Mouse (Mus musculus) E14TG2a.4 (cell line): Measurements from ENCODE around the gene Il17d.

ENCODE experiments used
- H3K27me3 ChIP-seq: 2 replicates; pipeline ENCODE4 v1.6.1; 2014; ENCODE audit warnings: low read length, control low read depth; ENCODE audit not compliant: insufficient read depth
- H3K36me3 ChIP-seq: 2 replicates; pipeline ENCODE4 v1.6.1; 2014; ENCODE audit warnings: low read length, control low read depth; ENCODE audit not compliant: insufficient read depth
- H3K4me1 ChIP-seq: replicated peaks from 2 replicates; pipeline ENCODE4 v1.6.1; 2014; ENCODE audit warnings: low read depth, low read length, control low read depth
- H3K4me3 ChIP-seq: replicated peaks from 2 replicates; pipeline ENCODE4 v1.5.1; 2014; ENCODE audit warnings: mild to moderate bottlenecking, low read length
- H3K9me3 ChIP-seq: 2 replicates; pipeline ENCODE4 v1.6.1; 2014; ENCODE audit warnings: low read length, control low read depth
- CTCF ChIP-seq: conservative IDR thresholded peaks from 2 replicates; pipeline ENCODE4 v1.5.1; 2014; ENCODE audit warnings: low read length
- NANOG ChIP-seq: IDR thresholded peaks from 2 replicates; pipeline ENCODE4 v1.6.1; 2014; ENCODE audit warnings: borderline replicate concordance, low read length, mixed read lengths
- POU5F1 ChIP-seq: IDR thresholded peaks from 2 replicates; pipeline ENCODE4 v1.6.1; 2014; ENCODE audit warnings: low read length, borderline replicate concordance

Il17d gene

GRCm38 (mm10) chr14:57542231-57542630 is 17.7 kb downstream of the Il17d start:
- H3K9me3 ChIP-seq, result no peaks in the 10 kb centered on the region
- peaks cover 67% of the 10 kb centered on the region for H3K27me3 ChIP-seq
- H3K36me3 ChIP-seq, result no peaks in the 10 kb centered on the region
- peaks cover 71% of the 10 kb centered on the region for H3K4me1 ChIP-seq
- TF ChIP-seq NANOG, result no peak
- no peak for TF ChIP-seq POU5F1
- TF ChIP-seq CTCF, result no peak
- H3K4me3 ChIP-seq, result peak overlapping the region; percentile 76

GRCm38 (mm10) chr14:57543420-57544039 is 19.0 kb downstream of the Il17d start:
- H3K4me1 ChIP-seq, result peaks cover 69% of the 10 kb centered on the region
- peaks cover 2% of the 10 kb centered on the region; the same call in 1 of the 2 replicates for H3K36me3 ChIP-seq
- no peak for TF ChIP-seq POU5F1
- no peak for TF ChIP-seq NANOG
- TF ChIP-seq CTCF, result no peak
- peaks cover 58% of the 10 kb centered on the region for H3K27me3 ChIP-seq
- no peak overlapping the region; the same call in 1 of the 2 replicates for H3K4me3 ChIP-seq
- no peaks in the 10 kb centered on the region for H3K9me3 ChIP-seq

- Histone ChIP-seq H3K9me3 (no peaks in the 10 kb centered on the region), H3K4me1 (peaks cover 64% of the 10 kb centered on the region), H3K27me3 (peaks cover 41% of the 10 kb centered on the region), H3K4me3 (0 out of 2 replicates have a peak overlapping the region, but pooled peaks have one; percentile 3), H3K36me3 (peaks cover 21% of the 10 kb centered on the region)
- no peak for TF ChIP-seq CTCF
- no peak for TF ChIP-seq NANOG
- TF ChIP-seq POU5F1, result no peak
These were observed 20.9 kb downstream of the Il17d start for GRCm38 (mm10) chr14:57545526-57545925.

GRCm38 (mm10) chr14:57546131-57546530 is 21.6 kb downstream of the Il17d start:
- Histone ChIP-seq H3K4me1 (peaks cover 60% of the 10 kb centered on the region), H3K27me3 (peaks cover 35% of the 10 kb centered on the region), H3K4me3 (0 out of 2 replicates have a peak overlapping the region, but pooled peaks have one; percentile 3), H3K9me3 (no peaks in the 10 kb centered on the region), H3K36me3 (peaks cover 21% of the 10 kb centered on the region)
- TF ChIP-seq NANOG (no peak), POU5F1 (no peak), CTCF (no peak)

- TF ChIP-seq CTCF, result no peak
- no peak for TF ChIP-seq NANOG
- TF ChIP-seq POU5F1, result no peak
- peaks cover 31% of the 10 kb centered on the region for H3K27me3 ChIP-seq
- H3K36me3 ChIP-seq, result peaks cover 21% of the 10 kb centered on the region
- no peaks in the 10 kb centered on the region for H3K9me3 ChIP-seq
- 0 out of 2 replicates have a peak overlapping the region, but pooled peaks have one; percentile 3 for H3K4me3 ChIP-seq
- H3K4me1 ChIP-seq, result peaks cover 56% of the 10 kb centered on the region
These were observed 22.0 kb downstream of the Il17d start for GRCm38 (mm10) chr14:57546557-57547021.

GRCm38 (mm10) chr14:57547062-57547461 is 22.5 kb downstream of the Il17d start:
- H3K27me3 ChIP-seq, result peaks cover 26% of the 10 kb centered on the region

GRCm38 (mm10) chr14:57552945-57553344 is 28.4 kb downstream of the Il17d start:
- Histone ChIP-seq H3K9me3 (no peaks in the 10 kb centered on the region), H3K4me1 (peaks cover 27% of the 10 kb centered on the region), H3K27me3 (no peaks in the 10 kb centered on the region; the same call in 1 of the 2 replicates), H3K4me3 (no peak overlapping the region), H3K36me3 (peaks cover 24% of the 10 kb centered on the region)
- no peak for TF ChIP-seq NANOG
- TF ChIP-seq CTCF, result no peak
- TF ChIP-seq POU5F1, result no peak

More at GRCm38 (mm10) chr14:57547062-57547461, 22.5 kb downstream of the Il17d start:
- Histone ChIP-seq H3K4me3 (no peak overlapping the region), H3K4me1 (peaks cover 52% of the 10 kb centered on the region), H3K9me3 (no peaks in the 10 kb centered on the region), H3K36me3 (peaks cover 21% of the 10 kb centered on the region)
- no peak for TF ChIP-seq CTCF
- TF ChIP-seq POU5F1, result no peak
- TF ChIP-seq NANOG, result no peak

GRCm38 (mm10) chr14:57554434-57554833 is 29.9 kb downstream of the Il17d start:
- Histone ChIP-seq H3K4me3 (no peak overlapping the region), H3K4me1 (peaks cover 18% of the 10 kb centered on the region), H3K36me3 (peaks cover 15% of the 10 kb centered on the region), H3K9me3 (no peaks in the 10 kb centered on the region), H3K27me3 (no peaks in the 10 kb centered on the region; the same call in 1 of the 2 replicates)
- TF ChIP-seq POU5F1 (no peak), CTCF (no peak), NANOG (no peak)

- TF ChIP-seq POU5F1 (no peak), CTCF (no peak), NANOG (no peak)
- Histone ChIP-seq H3K4me1 (peaks cover 20% of the 10 kb centered on the region), H3K9me3 (no peaks in the 10 kb centered on the region), H3K4me3 (no peak overlapping the region), H3K27me3 (no peaks in the 10 kb centered on the region; the same call in 1 of the 2 replicates), H3K36me3 (0 out of 2 replicates have a peak, but pooled peaks cover 9% of the 10 kb centered on the region)
These were observed 31.0 kb downstream of the Il17d start for GRCm38 (mm10) chr14:57555471-57556070.
